Mouse (Mus musculus) liver, embryonic 16.5 days (tissue): ENCODE measurements at regions not wholly inside any gene's neighbourhood (a gene's known extent, or its start where the extent isn't known, plus 50 kb on each side); places are given as distances from the start of the nearest gene placed in this dataset.

Experiments used
- ATAC-seq: fragments of 200-750 bp; cut with Nextera tagmentation; 2 replicates; pipeline ENCODE4 v1.8.0; 2017; ENCODE audit warnings: low read depth, mild to moderate bottlenecking, moderate number of reproducible peaks, moderate library complexity
- H3K27ac ChIP-seq: fragments of 300-500 bp; sonication (generic); 2 replicates; pipeline ENCODE4 v1.5.1; 2014; ENCODE audit warnings: mild to moderate bottlenecking, low read length
- H3K27me3 ChIP-seq: fragments of 300-500 bp; sonication (generic); 2 replicates; pipeline ENCODE4 v1.6.1; 2014; ENCODE audit warnings: low read depth, low read length, mixed read lengths; ENCODE audit not compliant: control insufficient read depth, insufficient read depth
- H3K36me3 ChIP-seq: fragments of 300-500 bp; sonication (generic); 2 replicates; pipeline ENCODE4 v1.6.1; 2014; ENCODE audit warnings: mild to moderate bottlenecking; ENCODE audit not compliant: control insufficient read depth, insufficient read depth
- H3K4me1 ChIP-seq: fragments of 300-500 bp; sonication (generic); 2 replicates; pipeline ENCODE4 v1.6.1; 2014; ENCODE audit warnings: low read depth, low read length, mixed read lengths; ENCODE audit not compliant: control insufficient read depth
- H3K4me2 ChIP-seq: fragments of 300-500 bp; sonication (generic); 2 replicates; pipeline ENCODE4 v1.6.1; 2014; ENCODE audit warnings: low read depth, low read length, mixed read lengths
- H3K4me3 ChIP-seq: fragments of 300-500 bp; sonication (generic); 2 replicates; pipeline ENCODE4 v1.5.1; 2014; ENCODE audit warnings: low read depth, mild to moderate bottlenecking, low read length
- H3K9ac ChIP-seq: fragments of 300-500 bp; sonication (generic); 2 replicates; pipeline ENCODE4 v1.6.1; 2014; ENCODE audit warnings: low read depth, low read length
- H3K9me3 ChIP-seq: fragments of 300-500 bp; sonication (generic); replicated peaks from 2 replicates; pipeline ENCODE4 v1.6.1; 2016; ENCODE audit warnings: low read length; ENCODE audit not compliant: control insufficient read depth
- WGBS: fragments of 180-500 bp; shearing (Covaris S2); extraction: QIAGEN DNeasy Blood & Tissue Kit; methylation state at CpG from one replicate; pipeline ENCODE4 v1.1.7; 2014; ENCODE audit not compliant: insufficient replicate concordance; 5-methylcytosine and 5-hydroxymethylcytosine counted together

- whole genome bisulfite sequencing = 64% methylated on average over 5 of the region's 5 CpGs
Observed at GRCm38 (mm10) chr6:147329201-147329600, 65.2 kb upstream of the Pthlh start.

GRCm38 (mm10) chr6:147324336-147324735 lies 60.4 kb upstream of the Pthlh start:
- Histone ChIP-seq H3K36me3 (no peaks in the 10 kb centered on the region), H3K9ac (no peak overlapping the region), H3K27ac (no peak overlapping the region), H3K4me3 (no peak overlapping the region), H3K9me3 (no peaks in the 10 kb centered on the region), H3K27me3 (no peaks in the 10 kb centered on the region), H3K4me2 (no peak overlapping the region), H3K4me1 (no peaks in the 10 kb centered on the region)
- ATAC-seq = no peak
- WGBS = 67% methylated on average over 2 of the region's 2 CpGs

More at GRCm38 (mm10) chr6:147329201-147329600, 65.2 kb upstream of the Pthlh start:
- no peak overlapping the region for H3K9ac ChIP-seq
- no peaks in the 10 kb centered on the region for H3K9me3 ChIP-seq
- ATAC-seq = no peak
- H3K4me3 ChIP-seq = no peak overlapping the region
- no peak overlapping the region for H3K4me2 ChIP-seq
- H3K4me1 ChIP-seq = no peaks in the 10 kb centered on the region
- H3K36me3 ChIP-seq = no peaks in the 10 kb centered on the region
- H3K27ac ChIP-seq = no peak overlapping the region
- no peaks in the 10 kb centered on the region for H3K27me3 ChIP-seq

GRCm38 (mm10) chr6:147318106-147318505 lies 54.1 kb upstream of the Pthlh start:
- 65% methylated on average over 2 of the region's 2 CpGs for WGBS
- Histone ChIP-seq H3K36me3 (no peaks in the 10 kb centered on the region), H3K27ac (no peak overlapping the region), H3K27me3 (no peaks in the 10 kb centered on the region), H3K4me2 (no peak overlapping the region), H3K9me3 (no peaks in the 10 kb centered on the region), H3K4me3 (no peak overlapping the region), H3K9ac (no peak overlapping the region), H3K4me1 (no peaks in the 10 kb centered on the region)
- ATAC-seq = no peak

- H3K27ac ChIP-seq = no peak overlapping the region
- H3K4me1 ChIP-seq = no peaks in the 10 kb centered on the region
- no peaks in the 10 kb centered on the region for H3K36me3 ChIP-seq
- H3K9ac ChIP-seq = no peak overlapping the region
- no peaks in the 10 kb centered on the region for H3K9me3 ChIP-seq
- no peak overlapping the region for H3K4me3 ChIP-seq
- 63% methylated on average over 11 of the region's 11 CpGs for WGBS
- ATAC-seq = no peak
- H3K27me3 ChIP-seq = no peaks in the 10 kb centered on the region
- no peak overlapping the region for H3K4me2 ChIP-seq
Observed at GRCm38 (mm10) chr6:147316702-147317468, 52.9 kb upstream of the Pthlh start.

- no peaks in the 10 kb centered on the region for H3K27me3 ChIP-seq
- H3K27ac ChIP-seq = no peak overlapping the region
- ATAC-seq = peak; percentile 59
- no peaks in the 10 kb centered on the region for H3K36me3 ChIP-seq
- no peaks in the 10 kb centered on the region for H3K9me3 ChIP-seq
- no peaks in the 10 kb centered on the region for H3K4me1 ChIP-seq
- H3K9ac ChIP-seq = no peak overlapping the region
- no peak overlapping the region for H3K4me2 ChIP-seq
- 30% methylated on average over 3 of the region's 3 CpGs for WGBS
- H3K4me3 ChIP-seq = no peak overlapping the region
Observed at GRCm38 (mm10) chr6:147316140-147316539, 52.2 kb upstream of the Pthlh start.

GRCm38 (mm10) chr6:147315207-147315606 lies 51.2 kb upstream of the Pthlh start:
- Histone ChIP-seq H3K27ac (no peak overlapping the region), H3K9me3 (no peaks in the 10 kb centered on the region), H3K36me3 (no peaks in the 10 kb centered on the region), H3K4me1 (no peaks in the 10 kb centered on the region), H3K4me2 (no peak overlapping the region), H3K4me3 (no peak overlapping the region), H3K9ac (no peak overlapping the region), H3K27me3 (no peaks in the 10 kb centered on the region)
- WGBS = 63% methylated on average over 5 of the region's 5 CpGs
- ATAC-seq = no peak
